Mouse (Mus musculus): Measurements from ENCODE around the gene Epor.

DNA sequence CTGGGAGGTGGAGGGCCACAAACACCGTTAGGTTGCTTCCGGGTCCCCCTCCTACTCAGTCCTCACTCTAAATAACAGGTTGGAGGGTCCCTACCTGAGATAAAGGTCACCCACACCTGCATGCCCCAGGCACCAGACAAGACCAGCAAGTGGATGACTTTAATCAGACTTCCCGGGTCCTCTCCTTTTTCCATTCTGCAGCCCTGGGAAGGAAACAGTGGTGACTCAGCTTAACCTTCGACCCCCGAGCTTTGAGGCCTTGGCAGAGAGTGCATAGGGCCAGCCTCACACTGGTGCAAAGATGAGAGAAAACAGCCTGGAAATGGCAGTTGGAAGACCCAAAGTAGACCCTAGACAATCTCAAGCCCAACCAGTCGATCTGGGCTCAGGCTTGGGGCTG is 37.2 kb downstream of the Epor start:
- TF ChIP-seq CTCF (IDR thresholded peaks at IDR 0.05; ENCODE audit: low read depth) (no peak), EP300 (IDR thresholded peaks at IDR 0.05; ENCODE audit: low read depth) (no peak)

All from liver, embryonic 14.5 days (tissue).